Mouse (Mus musculus): ENCODE results near the gene Otc. TPM values are rescaled to one million over a fixed set of nuclear protein-coding genes. Genes with fewer than 3 reads are reported as not detected.

Gene Otc
- polyA plus RNA-seq (2012; rRNA removed), result 0.06 TPM in 1 of 2 replicates, not detected in the other

GRCm38 (mm10) chrX:10251852-10252504, at the start of gene Otc:
Gene Otc, plus strand, starts transcription at chrX:10252305.

DNA sequence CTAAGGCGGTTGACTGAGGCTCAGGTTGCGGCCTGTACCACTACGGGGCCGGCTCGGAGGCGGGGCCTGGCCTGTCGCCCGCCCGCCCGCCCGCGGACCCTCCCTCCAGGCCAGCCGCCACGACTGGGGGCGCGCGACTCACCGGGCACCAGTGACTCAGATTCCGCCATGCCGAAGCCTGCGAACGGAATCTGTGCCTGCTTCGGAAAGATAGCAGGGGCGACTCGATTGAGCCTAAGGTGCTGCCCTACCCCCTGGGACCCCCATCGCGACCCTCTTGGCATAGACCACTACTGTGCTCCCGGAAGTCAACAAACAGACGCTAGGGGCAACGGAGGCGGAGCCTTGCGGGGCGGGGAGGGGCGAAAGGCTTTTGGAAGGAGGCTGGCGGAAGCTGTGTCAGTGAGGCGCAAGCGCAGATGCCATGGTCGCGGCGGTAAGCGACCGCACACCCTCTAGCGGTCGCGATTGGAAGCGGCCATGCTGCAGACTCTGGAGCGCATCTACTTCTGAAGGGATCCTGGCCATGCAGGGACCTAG, 35.6 kb upstream of the Otc start, which contains the start of gene Rpgr:
Rpgr (minus strand) TSS at position 511 of the 540 bp plus-strand sequence.

Other genes starting within 250 kb of the Otc start
- 14.6 and 18.7 TPM in 2 replicates for gene Srpx, start 134.6 kb upstream of the Otc start, polyA plus RNA-seq (2012; rRNA removed)
- 0.88 and 1.1 TPM in 2 replicates for gene Rpgr, start 35.4 kb upstream of the Otc start, polyA plus RNA-seq (2012; rRNA removed)
- 33.5 and 40.3 TPM in 2 replicates for gene Tspan7, start 232.9 kb downstream of the Otc start, polyA plus RNA-seq (2012; rRNA removed)